Comparison of ENCODE assay signal across 8 mouse cellular contexts in the genomic region with DNA sequence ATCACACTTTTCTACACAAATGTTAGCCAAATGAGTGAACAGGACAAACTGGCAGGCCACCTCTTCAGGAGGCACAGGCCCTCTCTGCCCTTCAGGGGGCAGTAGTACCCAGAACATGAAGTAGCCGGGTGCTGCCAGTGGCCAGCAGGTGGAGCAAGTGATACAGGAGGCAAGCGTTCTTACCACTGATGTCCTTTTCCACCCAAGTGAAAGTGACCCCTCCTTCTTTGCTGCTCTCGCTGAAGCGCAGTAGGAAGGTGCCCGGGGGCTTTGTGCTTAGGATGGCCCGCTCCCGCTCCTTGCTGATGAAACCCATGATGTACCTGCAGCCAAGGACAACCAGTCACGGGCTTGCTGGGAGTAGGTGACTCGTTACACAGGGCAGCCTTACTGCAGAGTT. TPM values are rescaled to one million over a fixed set of nuclear protein-coding genes. Genes with fewer than 3 reads are reported as not detected.
A peak's percentile ranks its signal among the peaks of the same experiment; 100 is the strongest.
DNase-seq lines count a peak whose midpoint lies in the region; ATAC-seq and TF ChIP-seq lines count a peak whose summit lies in the region.

No protein-coding gene starts in this region.

- WGBS in bone marrow, adult 2 months = 14% methylated on average over 9 of the region's 9 CpGs
- 19% methylated on average over 9 of the region's 9 CpGs for WGBS in heart, embryonic 10.5 days
- WGBS in kidney, postnatal 0 days = 14% methylated on average over 9 of the region's 9 CpGs
- WGBS in liver, embryonic 12.5 days (ENCODE audit: insufficient replicate concordance) = 19% methylated on average over 9 of the region's 9 CpGs
- WGBS in neural tube, embryonic 14.5 days = 15% methylated on average over 9 of the region's 9 CpGs

- H3K4me2 ChIP-seq in kidney, postnatal 0 days (ENCODE audit: low read length) = no peak overlapping the region
- peak overlapping the region; percentile 47 for H3K4me2 ChIP-seq in liver, embryonic 12.5 days
- H3K4me2 ChIP-seq in neural tube, embryonic 14.5 days (ENCODE audit: low read depth, low read length) = no peak overlapping the region

- H3K27ac ChIP-seq in bone marrow, adult 2 months (ENCODE audit: control insufficient read depth, insufficient read depth, low read depth, low read length, poor library complexity) = no peak overlapping the region
- H3K27ac ChIP-seq in heart, embryonic 10.5 days = peak overlapping the region; percentile 54; the same call in 1 of the 2 replicates
- H3K27ac ChIP-seq in kidney, postnatal 0 days = no peak overlapping the region
- no peak overlapping the region for H3K27ac ChIP-seq in liver, embryonic 12.5 days
- no peak overlapping the region for H3K27ac ChIP-seq in neural tube, embryonic 14.5 days (ENCODE audit: low read depth, low read length)

- peak; percentile 100 for TF ChIP-seq CTCF in bone marrow, adult 2 months (IDR thresholded peaks at IDR 0.05; ENCODE audit: control insufficient read depth, insufficient read depth, low read length)
- peak; percentile 100 for TF ChIP-seq CTCF in kidney, postnatal 0 days (IDR thresholded peaks at IDR 0.05; ENCODE audit: low read depth)

- no peaks in the 10 kb centered on the region for H3K27me3 ChIP-seq in erythroblast, embryonic 14.5 days (ENCODE audit: control insufficient read depth)
- H3K27me3 ChIP-seq in heart, embryonic 10.5 days (ENCODE audit: insufficient read depth, poor library complexity, severe bottlenecking) = no peaks in the 10 kb centered on the region
- no peaks in the 10 kb centered on the region for H3K27me3 ChIP-seq in kidney, postnatal 0 days (ENCODE audit: insufficient read depth, low read length)
- H3K27me3 ChIP-seq in liver, embryonic 12.5 days (replicated peaks) = no peaks in the 10 kb centered on the region
- H3K27me3 ChIP-seq in neural tube, embryonic 14.5 days (ENCODE audit: control insufficient read depth, insufficient read depth, low read length) = no peaks in the 10 kb centered on the region

- H3K4me1 ChIP-seq in bone marrow, adult 2 months (ENCODE audit: control insufficient read depth, insufficient read depth, low read length) = peaks cover 2% of the 10 kb centered on the region; the same call in 1 of the 2 replicates
- peaks cover 61% of the 10 kb centered on the region for H3K4me1 ChIP-seq in erythroblast, embryonic 14.5 days (ENCODE audit: control insufficient read depth)
- H3K4me1 ChIP-seq in heart, embryonic 10.5 days = peaks cover 33% of the 10 kb centered on the region
- no peaks in the 10 kb centered on the region for H3K4me1 ChIP-seq in kidney, postnatal 0 days (replicated peaks; ENCODE audit: insufficient read depth, low read length)
- peaks cover 58% of the 10 kb centered on the region for H3K4me1 ChIP-seq in liver, embryonic 12.5 days
- no peaks in the 10 kb centered on the region for H3K4me1 ChIP-seq in neural tube, embryonic 14.5 days (ENCODE audit: control insufficient read depth, insufficient read depth, low read length)

- peaks cover 81% of the 10 kb centered on the region for H3K36me3 ChIP-seq in erythroblast, embryonic 14.5 days (ENCODE audit: control insufficient read depth)
- peaks cover 50% of the 10 kb centered on the region for H3K36me3 ChIP-seq in heart, embryonic 10.5 days
- H3K36me3 ChIP-seq in kidney, postnatal 0 days (ENCODE audit: insufficient read depth, low read length) = peaks cover 44% of the 10 kb centered on the region
- peaks cover 87% of the 10 kb centered on the region for H3K36me3 ChIP-seq in liver, embryonic 12.5 days
- peaks cover 8% of the 10 kb centered on the region; the same call in 1 of the 2 replicates for H3K36me3 ChIP-seq in neural tube, embryonic 14.5 days (ENCODE audit: control insufficient read depth, insufficient read depth, low read length)

- no peak overlapping the region for H3K9ac ChIP-seq in kidney, postnatal 0 days (ENCODE audit: low read depth, low read length)
- H3K9ac ChIP-seq in liver, embryonic 12.5 days = 0 out of 2 replicates have a peak overlapping the region, but pooled peaks have one; percentile 45
- no peak overlapping the region for H3K9ac ChIP-seq in neural tube, embryonic 14.5 days (replicated peaks; ENCODE audit: low read depth, low read length)

- H3K9me3 ChIP-seq in erythroblast, embryonic 14.5 days (ENCODE audit: control insufficient read depth, low read length) = no peaks in the 10 kb centered on the region
- H3K9me3 ChIP-seq in heart, embryonic 10.5 days = no peaks in the 10 kb centered on the region
- H3K9me3 ChIP-seq in kidney, postnatal 0 days (replicated peaks; ENCODE audit: low read length) = no peaks in the 10 kb centered on the region
- no peaks in the 10 kb centered on the region for H3K9me3 ChIP-seq in liver, embryonic 12.5 days (replicated peaks)
- H3K9me3 ChIP-seq in neural tube, embryonic 14.5 days (ENCODE audit: control insufficient read depth, low read length) = no peaks in the 10 kb centered on the region

- ATAC-seq in CD4-positive, CD25-positive, alpha-beta regulatory T cell, adult 4 months = peak; percentile 79
- ATAC-seq in kidney, postnatal 0 days (replicated peaks; ENCODE audit: low FRiP score, low read depth) = peak; percentile 65; the same call in 1 of the 2 replicates
- ATAC-seq in liver, embryonic 12.5 days = peak; percentile 51
- ATAC-seq in neural tube, embryonic 14.5 days (ENCODE audit: low read depth) = peak; percentile 46; the same call in 1 of the 2 replicates

- DNase-seq in heart, embryonic 10.5 days (ENCODE audit: low spot score) = peak; percentile 95
- DNase-seq in kidney, postnatal 0 days (ENCODE audit: low spot score) = peak; percentile 96
- peak; percentile 93 for DNase-seq in testis, postnatal 10 days (ENCODE audit: low spot score)

- no peak for TF ChIP-seq POLR2A in bone marrow, adult 2 months (IDR thresholded peaks at IDR 0.05; ENCODE audit: borderline replicate concordance, control insufficient read depth, low read depth, low read length)

- H3K4me3 ChIP-seq in bone marrow, adult 2 months (replicated peaks; ENCODE audit: control insufficient read depth, low read depth, low read length) = no peak overlapping the region
- peak overlapping the region; percentile 15 for H3K4me3 ChIP-seq in erythroblast, embryonic 14.5 days (replicated peaks)
- H3K4me3 ChIP-seq in heart, embryonic 10.5 days = no peak overlapping the region
- H3K4me3 ChIP-seq in kidney, postnatal 0 days (replicated peaks; ENCODE audit: low read depth, low read length) = no peak overlapping the region
- H3K4me3 ChIP-seq in liver, embryonic 12.5 days = no peak overlapping the region
- H3K4me3 ChIP-seq in neural tube, embryonic 14.5 days (ENCODE audit: low read depth, low read length) = no peak overlapping the region

RNA-seq across cellular contexts. Expression of gene Stat5a, which starts 34.3 kb away (rescaled TPM):
- 10 to 100 TPM; 37.9 to 52.4 TPM for polyA plus RNA-seq in CD4-positive, CD25-positive, alpha-beta regulatory T cell, adult 4 months (2017; shearing (Covaris generic))
- 8.6 and 16.5 TPM in 2 replicates for polyA plus RNA-seq in bone marrow, adult 2 months (2011; ENCODE audit: insufficient read depth, insufficient read length, low replicate concordance, missing spikeins)
- polyA plus RNA-seq in erythroblast, embryonic 14.5 days (2012) = 0.17 and 0.25 TPM in 2 replicates
- polyA plus RNA-seq in heart, embryonic 10.5 days (2016; fragmentation: Nextera tagmentation; extraction: Ambion mirVana) = 6.2 and 6.6 TPM in 2 replicates
- 4.0 and 4.4 TPM in 2 replicates for polyA plus RNA-seq in kidney, postnatal 0 days (2015; fragmentation: Nextera tagmentation; extraction: Ambion mirVana)
- polyA plus RNA-seq in liver, embryonic 12.5 days (2016; fragmentation: Nextera tagmentation; extraction: Ambion mirVana) = 16.0 and 17.7 TPM in 2 replicates
- polyA plus RNA-seq in neural tube, embryonic 14.5 days (2014; fragmentation: Nextera tagmentation; extraction: Ambion mirVana) = 1.3 and 1.8 TPM in 2 replicates

RNA-seq across cellular contexts. Expression of gene Stat5b, which starts 43.0 kb away (rescaled TPM):
- 10 to 100 TPM; 39.3 to 53.2 TPM for polyA plus RNA-seq in CD4-positive, CD25-positive, alpha-beta regulatory T cell, adult 4 months (2017; shearing (Covaris generic))
- 10.7 and 14.5 TPM in 2 replicates for polyA plus RNA-seq in bone marrow, adult 2 months (2011; ENCODE audit: insufficient read depth, insufficient read length, low replicate concordance, missing spikeins)
- polyA plus RNA-seq in erythroblast, embryonic 14.5 days (2012) = 0.67 and 0.90 TPM in 2 replicates
- polyA plus RNA-seq in heart, embryonic 10.5 days (2016; fragmentation: Nextera tagmentation; extraction: Ambion mirVana) = 25.7 and 30.1 TPM in 2 replicates
- polyA plus RNA-seq in kidney, postnatal 0 days (2015; fragmentation: Nextera tagmentation; extraction: Ambion mirVana) = 14.4 and 14.6 TPM in 2 replicates
- 31.6 and 33.7 TPM in 2 replicates for polyA plus RNA-seq in liver, embryonic 12.5 days (2016; fragmentation: Nextera tagmentation; extraction: Ambion mirVana)
- 17.3 and 19.7 TPM in 2 replicates for polyA plus RNA-seq in neural tube, embryonic 14.5 days (2014; fragmentation: Nextera tagmentation; extraction: Ambion mirVana)

RNA-seq across cellular contexts. Expression of gene Stat3, which starts 45.9 kb away (rescaled TPM):
- polyA plus RNA-seq in CD4-positive, CD25-positive, alpha-beta regulatory T cell, adult 4 months (2017; shearing (Covaris generic)) = 100 to 1,000 TPM; 105 to 122 TPM
- polyA plus RNA-seq in bone marrow, adult 2 months (2011; ENCODE audit: insufficient read depth, insufficient read length, low replicate concordance, missing spikeins) = 21.4 and 60.0 TPM in 2 replicates
- polyA plus RNA-seq in erythroblast, embryonic 14.5 days (2012) = 0.96 and 1.2 TPM in 2 replicates
- 33.7 and 41.5 TPM in 2 replicates for polyA plus RNA-seq in heart, embryonic 10.5 days (2016; fragmentation: Nextera tagmentation; extraction: Ambion mirVana)
- polyA plus RNA-seq in kidney, postnatal 0 days (2015; fragmentation: Nextera tagmentation; extraction: Ambion mirVana) = 48.0 and 51.8 TPM in 2 replicates
- 37.3 and 40.1 TPM in 2 replicates for polyA plus RNA-seq in liver, embryonic 12.5 days (2016; fragmentation: Nextera tagmentation; extraction: Ambion mirVana)
- 45.6 and 77.7 TPM in 2 replicates for polyA plus RNA-seq in neural tube, embryonic 14.5 days (2014; fragmentation: Nextera tagmentation; extraction: Ambion mirVana)

Comparison
In these comparisons a context has a peak if more than half of its experiments do, and no peak if none do; other contexts are left out.
1. RNA of gene Stat3, which starts 45.9 kb away (polyA plus RNA-seq): 105 to 122 TPM in CD4-positive, CD25-positive, alpha-beta regulatory T cell, adult 4 months, 21.4 to 60.0 TPM in bone marrow, adult 2 months, 48.0 to 51.8 TPM in kidney, postnatal 0 days, 45.6 to 77.7 TPM in neural tube, embryonic 14.5 days, 37.3 to 40.1 TPM in liver, embryonic 12.5 days and 33.7 to 41.5 TPM in heart, embryonic 10.5 days; 0.96 to 1.2 TPM in erythroblast, embryonic 14.5 days; every median in the first group is over 10 times any median in the second.
2. Peak in every context shown above with its lines, with median percentiles within 50 percentile points of each other: ATAC-seq and DNase-seq.